In genomic region chr1:64105181-64105646, GRCm38 (mm10) we compare ENCODE assay signal across 18 mouse cellular contexts. TPM values are rescaled to one million over a fixed set of nuclear protein-coding genes. Genes with fewer than 3 reads are reported as not detected.
A peak's percentile ranks its signal among the peaks of the same experiment; 100 is the strongest.
DNase-seq lines count a peak whose midpoint lies in the region; ATAC-seq and TF ChIP-seq lines count a peak whose summit lies in the region.
"Had no signal": no experiment of that assay in that cellular context is flagged by ENCODE, and none has a peak within 500 bp of the region (broad histone marks: within the 10 kb centered on the region; RNA-seq: fewer than 3 reads in every experiment).

No protein-coding gene starts in this region.

- H3K4me1 ChIP-seq in heart, adult 2 months (ENCODE audit: control insufficient read depth, insufficient read depth, low read length): peaks cover 30% of the 10 kb centered on the region
- H3K4me1 ChIP-seq in lung, postnatal 0 days (ENCODE audit: insufficient read depth, low read depth, low read length): peaks cover 5% of the 10 kb centered on the region; the same call in 1 of the 2 replicates
- H3K4me1 ChIP-seq in liver, embryonic 13.5 days (replicated peaks): peaks cover 34% of the 10 kb centered on the region
- H3K4me1 ChIP-seq in stomach, postnatal 0 days (replicated peaks; ENCODE audit: control insufficient read depth, insufficient read depth): no peaks in the 10 kb centered on the region

- no peak for DNase-seq in heart, adult 2 months
- DNase-seq in heart, postnatal 25 days (ENCODE audit: low spot score): no peak
- DNase-seq in lung, postnatal 0 days (ENCODE audit: low spot score): no peak
- no peak for DNase-seq in lung, postnatal 4 days
- no peak for DNase-seq in liver, embryonic 13.5 days
- DNase-seq in stomach, postnatal 0 days (ENCODE audit: low spot score): peak; percentile 52
- no peak for DNase-seq in left cerebral cortex, adult 11 months (ENCODE audit: low spot score)
- no peak for DNase-seq in thymus, adult 18-20 months
- DNase-seq: adrenal gland, postnatal 10 days; B cell, adult 2 months; cerebellum, adult 8-10 months; heart, postnatal 36 days; kidney, postnatal 10 days; thymus, postnatal 36 days had no signal

- no peaks in the 10 kb centered on the region for H3K9me3 ChIP-seq in lung, postnatal 0 days (ENCODE audit: low read length)
- no peaks in the 10 kb centered on the region for H3K9me3 ChIP-seq in liver, embryonic 13.5 days (replicated peaks)
- H3K9me3 ChIP-seq in stomach, postnatal 0 days (ENCODE audit: control insufficient read depth, low read length): no peaks in the 10 kb centered on the region
- H3K9me3 ChIP-seq: forebrain, embryonic 13.5 days; limb, embryonic 15.5 days; neural tube, embryonic 13.5 days had no signal

- peaks cover 49% of the 10 kb centered on the region for H3K36me3 ChIP-seq in heart, adult 2 months (ENCODE audit: control insufficient read depth, insufficient read depth, low read length)
- H3K36me3 ChIP-seq in lung, postnatal 0 days (ENCODE audit: insufficient read depth, low read length): no peaks in the 10 kb centered on the region
- H3K36me3 ChIP-seq in liver, embryonic 13.5 days: no peaks in the 10 kb centered on the region; the same call in 1 of the 2 replicates
- H3K36me3 ChIP-seq in stomach, postnatal 0 days (ENCODE audit: control insufficient read depth, insufficient read depth, low read length): peaks cover 3% of the 10 kb centered on the region; the same call in 1 of the 2 replicates

- H3K4me3 ChIP-seq in heart, adult 2 months: no peak overlapping the region
- no peak overlapping the region for H3K4me3 ChIP-seq in lung, postnatal 0 days (ENCODE audit: low read depth, low read length)
- no peak overlapping the region for H3K4me3 ChIP-seq in liver, embryonic 13.5 days (replicated peaks)
- H3K4me3 ChIP-seq in stomach, postnatal 0 days (ENCODE audit: low read depth, low read length): no peak overlapping the region
- H3K4me3 ChIP-seq: forebrain, embryonic 13.5 days; limb, embryonic 15.5 days; neural tube, embryonic 13.5 days had no signal

- WGBS in heart, adult 2 months: 56% methylated on average over 7 of the region's 7 CpGs
- WGBS in lung, postnatal 0 days: 54% methylated on average over 7 of the region's 7 CpGs
- 54% methylated on average over 7 of the region's 7 CpGs for WGBS in liver, embryonic 13.5 days (ENCODE audit: insufficient replicate concordance)
- WGBS in stomach, postnatal 0 days: 66% methylated on average over 7 of the region's 7 CpGs

- TF ChIP-seq CTCF in heart, adult 2 months (IDR thresholded peaks at IDR 0.05): no peak
- no peak for TF ChIP-seq CTCF in lung, postnatal 0 days (IDR thresholded peaks at IDR 0.05)
- TF ChIP-seq CTCF in stomach, postnatal 0 days (IDR thresholded peaks at IDR 0.05; ENCODE audit: low read depth): no peak

- H3K79me2 ChIP-seq in heart, adult 2 months (replicated peaks; ENCODE audit: control insufficient read depth, insufficient read depth, low read length): peaks cover 12% of the 10 kb centered on the region

- 0 out of 2 replicates have a peak, but pooled peaks have one; percentile 1 for ATAC-seq in lung, postnatal 0 days
- peak; percentile 27 for ATAC-seq in liver, embryonic 13.5 days (ENCODE audit: low read depth)
- peak; percentile 93 for ATAC-seq in stomach, postnatal 0 days (ENCODE audit: low FRiP score, low TSS enrichment)
- ATAC-seq: hindbrain, postnatal 0 days had no signal

- no peaks in the 10 kb centered on the region for H3K27me3 ChIP-seq in heart, adult 2 months (ENCODE audit: control insufficient read depth, insufficient read depth, low read length)
- H3K27me3 ChIP-seq in lung, postnatal 0 days (replicated peaks; ENCODE audit: insufficient read depth, low read length): no peaks in the 10 kb centered on the region
- no peaks in the 10 kb centered on the region for H3K27me3 ChIP-seq in liver, embryonic 13.5 days
- no peaks in the 10 kb centered on the region for H3K27me3 ChIP-seq in stomach, postnatal 0 days (ENCODE audit: control insufficient read depth, insufficient read depth, low read length)
- H3K27me3 ChIP-seq: forebrain, embryonic 13.5 days; limb, embryonic 15.5 days; neural tube, embryonic 13.5 days had no signal

- TF ChIP-seq EP300 in heart, adult 2 months (IDR thresholded peaks at IDR 0.05; ENCODE audit: insufficient read depth, low read depth, low read length): no peak
- TF ChIP-seq EP300 in lung, postnatal 0 days (IDR thresholded peaks at IDR 0.05): no peak
- TF ChIP-seq EP300 in stomach, postnatal 0 days (optimal IDR thresholded peaks at IDR 0.05): no peak

- intact Hi-C loops in heart, adult 2 months (cut with DNase I): no loop called here
- intact Hi-C loops in heart, postnatal 25 days (cut with DNase I): no loop called here

- H3K27ac ChIP-seq in heart, adult 2 months: peak overlapping the region; percentile 41
- H3K27ac ChIP-seq in lung, postnatal 0 days (ENCODE audit: low read length): peak overlapping the region; percentile 7; the same call in 1 of the 2 replicates
- H3K27ac ChIP-seq in liver, embryonic 13.5 days: peak overlapping the region; percentile 56; the same call in 1 of the 2 replicates
- H3K27ac ChIP-seq in stomach, postnatal 0 days (replicated peaks): peak overlapping the region; percentile 70
- H3K27ac ChIP-seq: forebrain, embryonic 13.5 days; hindbrain, postnatal 0 days; limb, embryonic 15.5 days; neural tube, embryonic 13.5 days had no signal

- TF ChIP-seq POLR2A in heart, adult 2 months (IDR thresholded peaks at IDR 0.05; ENCODE audit: insufficient read depth, low read depth, low read length): no peak

- no peak overlapping the region for H3K9ac ChIP-seq in heart, adult 2 months (ENCODE audit: low read depth, low read length)
- no peak overlapping the region for H3K9ac ChIP-seq in lung, postnatal 0 days (replicated peaks; ENCODE audit: low read depth)
- H3K9ac ChIP-seq in liver, embryonic 13.5 days: no peak overlapping the region
- H3K9ac ChIP-seq in stomach, postnatal 0 days (ENCODE audit: low read length): no peak overlapping the region
- H3K9ac ChIP-seq: forebrain, embryonic 13.5 days; limb, embryonic 15.5 days; neural tube, embryonic 13.5 days had no signal

- H3K4me2 ChIP-seq in lung, postnatal 0 days (replicated peaks; ENCODE audit: low read depth, low read length): no peak overlapping the region
- H3K4me2 ChIP-seq in liver, embryonic 13.5 days: no peak overlapping the region
- H3K4me2 ChIP-seq in stomach, postnatal 0 days (replicated peaks; ENCODE audit: low read depth): no peak overlapping the region
- H3K4me2 ChIP-seq: forebrain, embryonic 13.5 days; limb, embryonic 15.5 days; neural tube, embryonic 13.5 days had no signal

RNA-seq across cellular contexts. Expression of gene Klf7, which starts 16.9 kb away (rescaled TPM):
- 10 to 100 TPM; 18.4 to 18.9 TPM for total RNA-seq in heart, adult 2 months (2021)
- 10.3 and 15.7 TPM in 2 replicates for polyA plus RNA-seq in heart, adult 2 months (2012; rRNA removed)
- 10 to 100 TPM; 18.2 to 19.1 TPM for total RNA-seq in heart, postnatal 25 days (2021)
- 40.9 and 47.9 TPM in 2 replicates for polyA plus RNA-seq in lung, postnatal 0 days (2015; fragmentation: Nextera tagmentation; extraction: Ambion mirVana)
- 5.6 and 7.3 TPM in 2 replicates for polyA plus RNA-seq in liver, embryonic 13.5 days (2015; fragmentation: Nextera tagmentation; extraction: Ambion mirVana)
- polyA plus RNA-seq in stomach, postnatal 0 days (2015; fragmentation: Nextera tagmentation; extraction: Ambion mirVana): 15.4 and 16.4 TPM in 2 replicates

Comparison
In these comparisons a context has a peak if more than half of its experiments do, and no peak if none do; other contexts are left out.
1. H3K27ac ChIP-seq: peak in every context shown above with its lines; median percentile 70 in stomach, postnatal 0 days; 56 in liver, embryonic 13.5 days; 41 in heart, adult 2 months; 7 in lung, postnatal 0 days.
2. ATAC-seq: peak in every context shown above with its lines; median percentile 93 in stomach, postnatal 0 days; 27 in liver, embryonic 13.5 days; 1 in lung, postnatal 0 days.